Mouse (Mus musculus) embryonic facial prominence, embryonic 12.5 days (tissue): Measurements from ENCODE around the gene Ankrd27. TPM values are rescaled to one million over a fixed set of nuclear protein-coding genes. Genes with fewer than 3 reads are reported as not detected.
"Not testable (repeated sequence)": the region's sequence is repeated elsewhere in the genome, so short reads cannot be mapped to it uniquely, and the experiment has no call there.

Experiments
- ATAC-seq: fragments of 200-750 bp; cut with Nextera tagmentation; 2 replicates; pipeline ENCODE4 v1.8.0; 2017; ENCODE audit not compliant: insufficient number of reproducible peaks, insufficient read depth, low FRiP score, low TSS enrichment
- H3K27ac ChIP-seq: fragments of 300-500 bp; sonication (generic); 2 replicates; pipeline ENCODE4 v1.5.1; 2016; ENCODE audit warnings: mild to moderate bottlenecking
- H3K27me3 ChIP-seq: fragments of 300-500 bp; sonication (generic); 2 replicates; pipeline ENCODE4 v1.6.1; 2016; ENCODE audit warnings: mild to moderate bottlenecking, moderate library complexity
- H3K36me3 ChIP-seq: fragments of 300-500 bp; sonication (generic); 2 replicates; pipeline ENCODE4 v1.6.1; 2016; ENCODE audit warnings: mild to moderate bottlenecking
- H3K4me1 ChIP-seq: fragments of 300-500 bp; sonication (generic); 2 replicates; pipeline ENCODE4 v1.6.1; 2016
- H3K4me2 ChIP-seq: fragments of 300-500 bp; sonication (generic); replicated peaks from 2 replicates; pipeline ENCODE4 v1.6.1; 2016; ENCODE audit warnings: mild to moderate bottlenecking, moderate library complexity
- H3K4me3 ChIP-seq: fragments of 300-500 bp; sonication (generic); 2 replicates; pipeline ENCODE4 v1.5.1; 2016; ENCODE audit warnings: mild to moderate bottlenecking
- H3K9ac ChIP-seq: fragments of 300-500 bp; sonication (generic); 2 replicates; pipeline ENCODE4 v1.6.1; 2016; ENCODE audit warnings: mild to moderate bottlenecking, moderate library complexity
- H3K9me3 ChIP-seq: fragments of 300-500 bp; sonication (generic); 2 replicates; pipeline ENCODE4 v1.6.1; 2016; ENCODE audit warnings: mild to moderate bottlenecking, moderate library complexity
- WGBS: fragments of 180-500 bp; shearing (Covaris S2); methylation state at CpG from one replicate; pipeline ENCODE4 v1.1.7; 2016; 5-methylcytosine and 5-hydroxymethylcytosine counted together
- polyA plus RNA-seq: library from polyadenylated mRNA; unstranded; fragments of >200 nt; fragmentation: Nextera tagmentation; extraction: Ambion mirVana; gene quantifications from 2 replicates; pipeline ENCODE4 v1.2.1, GENCODE M21; 2016

Ankrd27 gene
- polyA plus RNA-seq, 1 experiment from 2014 or later, result 41.6 TPM

DNA sequence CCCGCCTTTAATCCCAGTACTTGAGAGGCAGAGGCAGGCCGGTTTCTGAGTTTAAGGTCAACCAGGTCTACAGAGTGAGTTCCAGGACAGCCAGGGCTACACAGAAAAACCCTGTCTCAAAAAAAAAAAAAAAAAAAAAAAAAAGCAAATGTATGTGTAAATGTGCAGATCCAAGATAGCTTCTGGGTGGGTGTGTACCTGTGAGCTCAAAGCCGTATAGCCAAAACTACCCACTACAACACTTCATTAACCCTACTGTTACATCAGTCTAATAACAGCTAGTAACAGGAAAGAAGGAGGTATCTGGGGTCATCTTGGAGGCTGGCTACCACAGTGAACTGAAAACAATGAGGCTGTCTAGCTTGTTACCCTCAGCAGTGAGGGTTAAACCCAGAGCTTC is 26.2 kb upstream of the Ankrd27 start:
- no peak for ATAC-seq
- H3K9me3 ChIP-seq, result no peaks in the 10 kb centered on the region
- H3K27ac ChIP-seq, result no peak overlapping the region

DNA sequence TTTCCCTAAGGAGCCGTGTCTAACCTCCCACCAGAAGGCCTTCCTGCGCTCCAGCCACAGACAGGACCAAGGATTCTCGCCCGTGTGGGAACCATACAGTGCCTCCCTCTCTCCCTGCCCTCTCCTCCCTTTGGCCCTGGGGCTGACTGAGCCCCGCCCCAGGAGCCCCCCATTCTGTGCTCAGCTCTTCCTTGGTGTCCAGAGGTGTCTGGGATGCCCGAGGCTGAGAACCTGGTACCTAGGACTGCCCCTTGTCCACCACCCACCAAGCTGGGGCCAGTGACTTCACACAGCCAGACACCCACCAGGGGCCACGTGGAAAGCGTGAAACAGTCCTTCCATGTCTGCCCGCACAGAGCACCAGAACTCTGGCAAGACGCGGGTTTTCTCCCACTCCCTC is 23.0 kb upstream of the Ankrd27 start:
- Histone ChIP-seq H3K36me3 (no peaks in the 10 kb centered on the region), H3K4me2 (no peak overlapping the region), H3K4me3 (no peak overlapping the region), H3K27me3 (no peaks in the 10 kb centered on the region), H3K9ac (no peak overlapping the region), H3K27ac (no peak overlapping the region), H3K4me1 (no peaks in the 10 kb centered on the region), H3K9me3 (no peaks in the 10 kb centered on the region)
- ATAC-seq, result no peak
- WGBS, result 66% methylated on average over 11 of the region's 11 CpGs

More for the DNA sequence above, 26.2 kb upstream of the Ankrd27 start:
- no peaks in the 10 kb centered on the region for H3K4me1 ChIP-seq
- no peak overlapping the region for H3K9ac ChIP-seq
- H3K4me2 ChIP-seq, result no peak overlapping the region
- 93% methylated on average over 3 of the region's 3 CpGs for WGBS
- H3K4me3 ChIP-seq, result no peak overlapping the region
- H3K36me3 ChIP-seq, result no peaks in the 10 kb centered on the region
- no peaks in the 10 kb centered on the region for H3K27me3 ChIP-seq

GRCm38 (mm10) chr7:35564067-35564865 is 21.8 kb upstream of the Ankrd27 start:
- Histone ChIP-seq H3K27ac (no peak overlapping the region), H3K27me3 (no peaks in the 10 kb centered on the region), H3K4me3 (no peak overlapping the region), H3K9ac (no peak overlapping the region), H3K4me2 (no peak overlapping the region), H3K4me1 (no peaks in the 10 kb centered on the region), H3K9me3 (no peaks in the 10 kb centered on the region), H3K36me3 (no peaks in the 10 kb centered on the region)
- ATAC-seq, result no peak
- WGBS, result 93% methylated on average over 2 of the region's 2 CpGs

DNA sequence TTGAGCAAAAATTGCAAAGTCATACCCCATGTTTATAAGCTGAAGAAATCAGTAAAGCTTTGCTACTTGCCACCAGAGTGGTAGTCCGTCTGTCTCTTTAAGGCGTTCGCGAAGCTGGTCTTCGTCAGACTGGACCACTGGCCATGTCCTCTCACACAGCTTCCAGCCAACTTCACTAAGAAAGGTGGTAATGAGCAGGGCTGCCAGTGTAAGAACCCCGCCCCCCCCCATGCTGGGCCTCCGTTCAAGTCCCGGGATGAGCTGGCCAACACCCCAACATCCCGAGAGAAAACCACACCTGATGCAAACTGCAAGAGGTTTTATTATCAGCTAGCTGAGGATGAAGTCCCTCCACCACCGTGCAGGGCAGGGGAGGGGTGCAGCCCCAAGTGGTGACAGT is 21.2 kb upstream of the Ankrd27 start:
- ATAC-seq, H3K36me3 ChIP-seq, H3K9me3 ChIP-seq, H3K27me3 ChIP-seq, H3K4me2 ChIP-seq, H3K27ac ChIP-seq, H3K4me3 ChIP-seq, H3K4me1 ChIP-seq, H3K9ac ChIP-seq: not testable (repeated sequence)
- WGBS, result 83% methylated on average over 10 of the region's 10 CpGs

- not testable (repeated sequence) for H3K4me1 ChIP-seq, H3K27ac ChIP-seq, H3K27me3 ChIP-seq, H3K9ac ChIP-seq, H3K4me3 ChIP-seq, H3K9me3 ChIP-seq, ATAC-seq, H3K36me3 ChIP-seq, H3K4me2 ChIP-seq
- WGBS, result 82% methylated on average over 13 of the region's 13 CpGs
Observed at GRCm38 (mm10) chr7:35565965-35566364, 20.1 kb upstream of the Ankrd27 start.

- not testable (repeated sequence) for H3K4me2 ChIP-seq, H3K4me3 ChIP-seq, H3K27me3 ChIP-seq, ATAC-seq, H3K4me1 ChIP-seq, H3K27ac ChIP-seq, H3K36me3 ChIP-seq, H3K9me3 ChIP-seq, H3K9ac ChIP-seq
- 90% methylated on average over 4 of the region's 4 CpGs for WGBS
Observed at GRCm38 (mm10) chr7:35569724-35570123, 16.3 kb upstream of the Ankrd27 start.

DNA sequence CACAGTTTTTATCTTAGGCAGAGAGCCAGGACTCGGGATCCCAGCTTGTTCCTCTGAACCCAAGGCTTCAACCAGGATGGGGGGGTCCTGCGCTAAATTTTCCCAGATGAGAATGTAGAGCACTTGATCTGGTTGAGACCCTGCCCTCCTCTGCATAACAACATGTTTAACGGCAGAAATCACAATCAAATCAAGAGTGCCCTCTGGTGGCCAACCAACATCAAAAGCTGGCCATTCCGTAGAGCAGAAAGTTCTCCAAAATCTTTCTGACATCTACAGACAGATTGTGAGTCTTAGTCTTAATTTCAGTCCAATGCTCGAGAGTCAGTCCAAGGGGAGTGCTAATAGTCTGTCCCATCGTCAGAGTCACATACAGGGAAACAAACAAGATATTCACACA is 15.2 kb upstream of the Ankrd27 start:
- WGBS, result 17% methylated on average over 6 of the region's 6 CpGs
- not testable (repeated sequence) for H3K36me3 ChIP-seq, H3K9ac ChIP-seq, ATAC-seq, H3K9me3 ChIP-seq, H3K4me2 ChIP-seq, H3K4me3 ChIP-seq, H3K4me1 ChIP-seq, H3K27ac ChIP-seq, H3K27me3 ChIP-seq

DNA sequence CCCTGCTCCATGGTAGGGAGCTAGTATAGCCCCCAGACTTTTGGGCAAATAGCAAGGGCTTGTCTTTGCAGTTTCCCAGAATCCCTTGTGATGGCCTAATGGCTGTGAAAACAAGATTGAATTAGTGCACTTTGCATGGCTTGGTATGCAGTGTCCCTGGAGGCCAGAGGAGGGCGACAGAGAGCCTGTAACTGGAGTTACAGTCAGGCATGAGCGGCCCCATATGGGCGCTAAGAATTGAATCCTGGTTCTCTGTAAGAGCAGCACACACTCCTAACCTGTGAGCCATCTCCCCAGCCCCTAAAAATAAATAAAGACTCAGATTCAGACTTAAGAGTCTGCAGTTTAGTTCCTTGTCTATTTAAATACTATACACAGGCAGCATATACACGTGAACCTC is 6.2 kb upstream of the Ankrd27 start:
- Histone ChIP-seq H3K27me3 (peaks cover 35% of the 10 kb centered on the region), H3K4me2 (no peak overlapping the region), H3K36me3 (no peaks in the 10 kb centered on the region), H3K4me3 (no peak overlapping the region), H3K9me3 (no peaks in the 10 kb centered on the region), H3K4me1 (no peaks in the 10 kb centered on the region), H3K9ac (no peak overlapping the region), H3K27ac (no peak overlapping the region)
- ATAC-seq, result no peak
- 32% methylated on average over 4 of the region's 4 CpGs for WGBS

GRCm38 (mm10) chr7:35582719-35583118 is 3.3 kb upstream of the Ankrd27 start:
- Histone ChIP-seq H3K27ac (no peak overlapping the region), H3K27me3 (peaks cover 40% of the 10 kb centered on the region), H3K9ac (no peak overlapping the region), H3K36me3 (no peaks in the 10 kb centered on the region), H3K4me1 (peaks cover 11% of the 10 kb centered on the region), H3K4me3 (no peak overlapping the region), H3K9me3 (no peaks in the 10 kb centered on the region), H3K4me2 (no peak overlapping the region)
- no peak for ATAC-seq
- WGBS, result 75% methylated on average over 5 of the region's 5 CpGs

DNA sequence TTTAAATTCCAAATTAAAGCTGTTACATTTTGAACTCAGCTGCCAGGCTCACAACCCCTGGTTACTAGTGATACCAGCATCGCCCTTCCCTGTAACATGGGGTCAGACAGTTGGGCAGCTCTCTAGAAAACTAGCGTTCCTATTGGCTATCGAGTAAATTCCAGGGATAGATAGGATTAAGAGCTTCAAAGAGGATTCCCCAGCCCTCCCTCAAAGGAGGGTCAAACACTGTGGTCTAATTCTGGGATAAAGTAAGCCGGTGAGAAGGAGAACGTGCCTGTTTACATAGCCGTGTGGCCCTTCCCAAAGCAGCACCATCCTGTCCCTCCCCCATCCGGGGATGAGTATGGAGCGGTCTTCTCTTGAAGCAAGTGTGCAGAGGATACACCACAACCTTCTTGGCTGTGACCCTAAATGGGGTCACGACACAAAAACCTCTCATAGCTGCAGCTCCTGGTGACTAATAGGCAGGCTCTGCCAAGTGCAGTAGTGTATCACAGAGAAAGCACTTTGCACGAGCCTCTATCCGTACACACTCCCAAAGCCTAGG is 2.5 kb upstream of the Ankrd27 start:
- Histone ChIP-seq H3K9ac (no peak overlapping the region), H3K27ac (no peak overlapping the region), H3K4me1 (peaks cover 13% of the 10 kb centered on the region), H3K9me3 (no peaks in the 10 kb centered on the region), H3K27me3 (peaks cover 40% of the 10 kb centered on the region), H3K4me3 (no peak overlapping the region), H3K36me3 (no peaks in the 10 kb centered on the region), H3K4me2 (no peak overlapping the region)
- whole genome bisulfite sequencing, result 14% methylated on average over 11 of the region's 11 CpGs
- no peak for ATAC-seq

GRCm38 (mm10) chr7:35584068-35584785 is 1.8 kb upstream of the Ankrd27 start:
- WGBS, result 4% methylated on average over 36 of the region's 36 CpGs
- Histone ChIP-seq H3K27me3 (peaks cover 40% of the 10 kb centered on the region), H3K4me2 (peak overlapping the region; percentile 99), H3K4me1 (peaks cover 14% of the 10 kb centered on the region), H3K36me3 (no peaks in the 10 kb centered on the region), H3K4me3 (peak overlapping the region; percentile 94), H3K9me3 (no peaks in the 10 kb centered on the region), H3K9ac (peak overlapping the region; percentile 50), H3K27ac (no peak overlapping the region)
- no peak for ATAC-seq

GRCm38 (mm10) chr7:35584786-35585190 is 1.3 kb upstream of the Ankrd27 start:
- no peak overlapping the region for H3K27ac ChIP-seq
- ATAC-seq, result no peak

More at GRCm38 (mm10) chr7:35584786-35585190, 1.3 kb upstream of the Ankrd27 start:
- peak overlapping the region; percentile 50 for H3K9ac ChIP-seq
- H3K27me3 ChIP-seq, result peaks cover 40% of the 10 kb centered on the region
- H3K4me1 ChIP-seq, result peaks cover 19% of the 10 kb centered on the region
- peak overlapping the region; percentile 94 for H3K4me3 ChIP-seq
- H3K36me3 ChIP-seq, result no peaks in the 10 kb centered on the region
- no peaks in the 10 kb centered on the region for H3K9me3 ChIP-seq
- H3K4me2 ChIP-seq, result peak overlapping the region; percentile 99
- WGBS, result under 1% methylated on average over 50 of the region's 50 CpGs
